Mouse (Mus musculus): ENCODE data around the gene Gnl3l. TPM values are rescaled to one million over a fixed set of nuclear protein-coding genes. Genes with fewer than 3 reads are reported as not detected.

Gene Gnl3l
- polyA plus RNA-seq, 1 experiment from 2014 or later, result 14.6 TPM

DNA sequence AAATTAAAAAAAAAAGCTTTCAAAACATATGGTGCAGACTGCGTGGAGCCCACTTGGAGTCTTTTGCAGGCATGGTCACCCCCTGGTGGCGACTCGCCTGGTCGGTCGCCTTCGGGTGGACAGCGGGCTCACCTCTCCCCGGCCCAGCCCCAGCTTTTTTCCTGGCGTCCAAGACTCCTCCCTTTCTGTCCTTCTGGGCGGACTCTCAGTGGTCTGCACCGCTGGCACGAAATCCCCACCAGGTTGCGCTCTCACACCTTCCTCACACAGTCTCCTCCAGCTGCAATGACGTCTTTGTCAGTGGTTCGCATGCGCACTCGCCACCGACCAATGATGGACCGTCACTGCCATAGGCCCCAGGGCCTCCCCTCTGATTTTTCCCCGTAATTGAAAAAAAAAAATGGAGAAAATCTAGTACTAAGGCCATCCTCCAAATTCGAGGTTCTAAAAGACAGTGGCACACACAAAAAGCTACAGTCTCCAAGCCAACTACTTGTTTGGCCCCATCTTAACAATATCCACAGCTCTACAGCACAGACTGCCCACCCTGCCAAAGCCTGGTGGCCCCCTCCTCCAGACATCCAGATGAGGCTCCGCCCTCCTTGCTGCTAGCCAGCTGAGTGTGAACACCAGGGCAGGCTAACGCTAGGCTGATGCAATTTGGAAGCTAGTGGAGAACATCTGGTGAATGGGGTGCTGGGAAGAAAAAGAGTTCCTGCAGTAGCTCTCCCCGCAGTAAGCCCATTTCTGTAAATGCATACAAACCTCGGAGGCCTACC, 60.4 kb downstream of the Gnl3l start:
- Histone ChIP-seq H3K4me2 (peak overlapping the region; percentile 43), H3K27me3 (no peaks in the 10 kb centered on the region), H3K9ac (no peak overlapping the region; the same call in 1 of the 2 replicates), H3K27ac (no peak overlapping the region), H3K9me3 (replicated peaks) (no peaks in the 10 kb centered on the region), H3K4me1 (replicated peaks) (no peaks in the 10 kb centered on the region), H3K36me3 (no peaks in the 10 kb centered on the region), H3K4me3 (replicated peaks) (peak overlapping the region; percentile 18; the same call in 1 of the 2 replicates)
- WGBS (ENCODE audit: insufficient replicate concordance), result 18% methylated on average over 25 of the region's 25 CpGs
- ATAC-seq (ENCODE audit: low read depth) (peak; percentile 88), DNase-seq (peak; percentile 44)

DNA sequence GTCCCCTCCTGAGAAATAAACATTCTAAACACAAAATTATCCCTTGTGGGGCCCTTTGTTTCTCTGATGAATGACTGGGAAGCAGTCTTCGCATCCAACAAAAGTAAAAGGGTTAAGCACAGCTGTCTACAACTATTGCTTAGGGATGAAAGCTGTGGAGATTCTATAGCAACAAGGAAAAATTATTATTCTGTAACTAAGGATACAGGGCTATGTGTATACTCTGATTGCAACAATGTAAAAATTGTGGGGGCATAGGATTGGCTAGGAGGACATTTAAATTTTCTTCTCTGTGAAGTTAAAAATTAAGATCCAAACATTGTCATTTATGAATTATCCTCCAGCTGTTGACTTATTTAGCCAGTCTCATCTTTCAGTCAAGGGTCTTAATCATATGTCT, 61.1 kb downstream of the Gnl3l start:
- Histone ChIP-seq H3K9ac (no peak overlapping the region), H3K4me3 (replicated peaks) (no peak overlapping the region), H3K4me2 (peak overlapping the region; percentile 43), H3K36me3 (no peaks in the 10 kb centered on the region), H3K27ac (no peak overlapping the region), H3K9me3 (replicated peaks) (no peaks in the 10 kb centered on the region), H3K4me1 (replicated peaks) (no peaks in the 10 kb centered on the region), H3K27me3 (no peaks in the 10 kb centered on the region; the same call in 1 of the 2 replicates)
- no peak for ATAC-seq (ENCODE audit: low read depth)
- 65% methylated on average over 1 of the region's 1 CpGs for WGBS (ENCODE audit: insufficient replicate concordance)
- DNase-seq, result no peak

DNA sequence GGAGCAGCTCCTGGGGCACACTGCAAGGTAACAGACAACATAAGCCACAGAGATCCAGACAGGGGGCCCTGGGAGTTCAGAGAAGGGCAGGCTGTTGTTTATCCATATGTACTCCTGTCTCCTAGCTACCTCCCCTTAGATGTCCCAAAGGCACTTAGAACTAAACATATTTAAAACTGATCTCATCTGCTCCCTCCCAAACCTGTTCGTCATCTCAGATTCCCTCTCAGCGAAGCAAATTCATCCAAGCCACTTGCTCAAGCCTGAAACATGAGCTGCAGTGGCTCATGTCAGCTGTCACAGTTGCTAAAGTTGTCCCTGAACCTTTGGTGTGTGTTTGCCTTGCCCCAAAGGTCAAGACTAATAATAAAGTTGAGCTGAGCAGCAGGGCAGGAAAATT, 61.7 kb downstream of the Gnl3l start:
- Histone ChIP-seq H3K4me2 (no peak overlapping the region), H3K9ac (no peak overlapping the region), H3K4me1 (replicated peaks) (no peaks in the 10 kb centered on the region), H3K36me3 (no peaks in the 10 kb centered on the region), H3K27ac (no peak overlapping the region), H3K9me3 (replicated peaks) (no peaks in the 10 kb centered on the region), H3K27me3 (no peaks in the 10 kb centered on the region; the same call in 1 of the 2 replicates), H3K4me3 (replicated peaks) (no peak overlapping the region)
- ATAC-seq (ENCODE audit: low read depth) (no peak), DNase-seq (no peak)
- 73% methylated on average over 2 of the region's 2 CpGs for WGBS (ENCODE audit: insufficient replicate concordance)

DNA sequence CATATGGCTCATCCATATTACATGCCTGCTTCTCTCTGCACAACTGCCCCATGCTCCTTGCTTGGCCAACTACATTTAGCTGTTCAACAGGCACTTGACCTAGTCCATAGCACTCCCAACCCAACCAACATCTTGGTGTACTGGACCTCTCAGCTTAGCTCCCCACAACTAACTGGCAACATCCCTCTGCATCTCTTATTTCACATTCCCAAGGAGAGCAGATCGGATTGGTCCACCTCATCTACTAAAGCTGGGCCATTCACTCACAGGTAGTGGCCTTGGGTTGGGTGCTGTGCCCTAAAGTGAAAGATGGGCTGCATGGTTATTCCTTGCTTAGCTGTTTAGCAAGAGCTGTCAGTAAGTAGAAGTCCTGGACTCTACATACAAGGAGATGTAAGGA, 62.4 kb downstream of the Gnl3l start:
- WGBS (ENCODE audit: insufficient replicate concordance), result 51% methylated on average over 1 of the region's 1 CpGs
- H3K4me1 ChIP-seq (replicated peaks), result no peaks in the 10 kb centered on the region
- ATAC-seq (ENCODE audit: low read depth), result no peak

More for the DNA sequence above, 62.4 kb downstream of the Gnl3l start:
- Histone ChIP-seq H3K27ac (no peak overlapping the region), H3K36me3 (no peaks in the 10 kb centered on the region), H3K4me3 (replicated peaks) (no peak overlapping the region), H3K9ac (no peak overlapping the region), H3K9me3 (replicated peaks) (no peaks in the 10 kb centered on the region), H3K27me3 (no peaks in the 10 kb centered on the region; the same call in 1 of the 2 replicates), H3K4me2 (no peak overlapping the region)
- DNase-seq, result no peak

Other genes starting within 250 kb of the Gnl3l start
- 70.6 and 76.8 TPM in 2 replicates for gene Maged2, start 203.0 kb downstream of the Gnl3l start, polyA plus RNA-seq (2015; fragmentation: Nextera tagmentation; extraction: Ambion mirVana)
- gene Fgd1, start 28.8 kb upstream of the Gnl3l start, polyA plus RNA-seq (2015; fragmentation: Nextera tagmentation; extraction: Ambion mirVana), result 1.8 and 2.2 TPM in 2 replicates
- 16.4 and 18.2 TPM in 2 replicates for gene Tsr2, start 79.2 kb upstream of the Gnl3l start, polyA plus RNA-seq (2015; fragmentation: Nextera tagmentation; extraction: Ambion mirVana)
- 0.14 and 0.21 TPM in 2 replicates for gene Wnk3, start 180.8 kb upstream of the Gnl3l start, polyA plus RNA-seq (2015; fragmentation: Nextera tagmentation; extraction: Ambion mirVana)